Mouse (Mus musculus): ENCODE measurements around the gene Ces2g. TPM values are rescaled to one million over a fixed set of nuclear protein-coding genes. Genes with fewer than 3 reads are reported as not detected.

Ces2g gene
- polyA plus RNA-seq (2014; fragmentation: Nextera tagmentation; extraction: Ambion mirVana): 0.07 TPM in 1 of 2 replicates, not detected in the other

DNA sequence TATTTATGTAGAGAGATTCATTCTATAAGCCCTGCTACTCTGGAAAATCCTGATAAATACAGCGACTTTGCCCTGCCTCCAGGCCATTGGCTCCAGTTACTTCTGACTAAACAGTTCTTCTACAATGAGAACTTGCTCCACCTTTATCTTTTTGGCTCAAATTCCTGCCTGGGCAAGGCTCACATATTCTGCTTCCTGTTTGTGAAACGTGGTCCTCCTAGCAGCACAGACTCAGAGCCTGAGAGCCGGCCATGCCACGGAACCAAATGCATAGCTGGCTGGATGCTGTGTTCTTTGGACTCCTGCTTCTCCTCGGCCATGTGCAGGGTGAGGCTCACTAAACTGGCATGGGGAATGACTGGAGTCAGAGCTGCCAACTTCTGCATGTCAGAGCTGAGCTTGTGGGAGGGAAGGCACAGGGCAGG lies at the start of gene Ces2g:
Gene Ces2g (plus strand): TSS at position 182 of the 425 bp plus-strand sequence.
- no peak within 1 kb of the TSS for H3K27ac ChIP-seq (ENCODE audit: low read depth, low read length)
- no peak within 1 kb of the TSS for H3K9ac ChIP-seq (ENCODE audit: low read depth, low read length)
- H3K4me3 ChIP-seq (ENCODE audit: low read length): no peak within 1 kb of the TSS
- no peaks in the 10 kb centered on the region for H3K27me3 ChIP-seq (ENCODE audit: control insufficient read depth, insufficient read depth, low read length)
- no peaks in the 10 kb centered on the region for H3K9me3 ChIP-seq (ENCODE audit: control insufficient read depth, low read length)
- WGBS: 70% methylated on average over 5 of the region's 5 CpGs
- ATAC-seq (ENCODE audit: low FRiP score, low TSS enrichment): no peak
- H3K4me1 ChIP-seq (ENCODE audit: control insufficient read depth, insufficient read depth, low read length): no peaks in the 10 kb centered on the region
- no peak within 1 kb of the TSS for H3K4me2 ChIP-seq (replicated peaks; ENCODE audit: low read depth, low read length)
- no peaks in the 10 kb centered on the region for H3K36me3 ChIP-seq (ENCODE audit: control insufficient read depth, insufficient read depth, low read length)

GRCm38 (mm10) chr8:104925972-104926596 lies 35.4 kb upstream of the Ces2g start, which contains the start of gene Ces2e:
Ces2e (plus strand) TSS chr8:104926260.
- no peaks in the 10 kb centered on the region for H3K36me3 ChIP-seq (ENCODE audit: control insufficient read depth, insufficient read depth, low read length)
- H3K9ac ChIP-seq (ENCODE audit: low read depth, low read length): no peak within 1 kb of the TSS
- H3K4me3 ChIP-seq (ENCODE audit: low read length): no peak within 1 kb of the TSS
- H3K4me2 ChIP-seq (replicated peaks; ENCODE audit: low read depth, low read length): no peak within 1 kb of the TSS
- no peak within 1 kb of the TSS for H3K27ac ChIP-seq (ENCODE audit: low read depth, low read length)
- 63% methylated on average over 5 of the region's 5 CpGs for WGBS
- no peaks in the 10 kb centered on the region for H3K27me3 ChIP-seq (ENCODE audit: control insufficient read depth, insufficient read depth, low read length)
- no peak for ATAC-seq (ENCODE audit: low FRiP score, low TSS enrichment)
- H3K4me1 ChIP-seq (ENCODE audit: control insufficient read depth, insufficient read depth, low read length): no peaks in the 10 kb centered on the region
- H3K9me3 ChIP-seq (ENCODE audit: control insufficient read depth, low read length): no peaks in the 10 kb centered on the region

DNA sequence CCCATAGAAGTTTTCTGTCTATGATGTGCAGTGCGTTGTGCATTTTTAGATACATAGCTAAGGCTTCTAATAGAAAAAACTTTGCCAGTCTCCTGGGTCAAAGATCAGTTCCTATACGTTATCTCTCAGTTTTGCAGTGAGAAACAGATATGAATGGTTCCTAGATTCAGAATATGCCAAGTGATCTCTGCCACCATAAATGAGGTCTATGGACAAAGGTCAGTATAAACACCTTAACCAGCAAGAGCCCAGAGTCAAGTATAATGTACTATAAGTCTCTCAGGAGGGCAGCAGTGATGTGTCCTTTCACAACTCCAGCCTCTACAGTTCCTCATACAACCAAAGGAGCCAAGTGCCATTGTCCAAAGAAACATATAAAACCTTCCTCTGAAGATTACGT lies 34.2 kb upstream of the Ces2g start:
- no peak overlapping the region for H3K4me2 ChIP-seq (replicated peaks; ENCODE audit: low read depth, low read length)
- H3K36me3 ChIP-seq (ENCODE audit: control insufficient read depth, insufficient read depth, low read length): no peaks in the 10 kb centered on the region
- ATAC-seq (ENCODE audit: low FRiP score, low TSS enrichment): no peak
- 89% methylated on average over 3 of the region's 3 CpGs for WGBS
- H3K9me3 ChIP-seq (ENCODE audit: control insufficient read depth, low read length): no peaks in the 10 kb centered on the region
- no peaks in the 10 kb centered on the region for H3K27me3 ChIP-seq (ENCODE audit: control insufficient read depth, insufficient read depth, low read length)
- no peak overlapping the region for H3K9ac ChIP-seq (ENCODE audit: low read depth, low read length)
- H3K4me1 ChIP-seq (ENCODE audit: control insufficient read depth, insufficient read depth, low read length): no peaks in the 10 kb centered on the region
- no peak overlapping the region for H3K4me3 ChIP-seq (ENCODE audit: low read length)
- H3K27ac ChIP-seq (ENCODE audit: low read depth, low read length): no peak overlapping the region

GRCm38 (mm10) chr8:104944665-104945064 lies 16.9 kb upstream of the Ces2g start:
- no peak overlapping the region for H3K4me3 ChIP-seq (ENCODE audit: low read length)

GRCm38 (mm10) chr8:104947056-104947455 lies 14.5 kb upstream of the Ces2g start, which contains the start of gene Ces2f:
Ces2f (plus strand) TSS chr8:104947356.
- no peak for ATAC-seq (ENCODE audit: low FRiP score, low TSS enrichment)
- Histone ChIP-seq H3K27me3 (ENCODE audit: control insufficient read depth, insufficient read depth, low read length) (no peaks in the 10 kb centered on the region), H3K27ac (ENCODE audit: low read depth, low read length) (no peak within 1 kb of the TSS), H3K9me3 (ENCODE audit: control insufficient read depth, low read length) (no peaks in the 10 kb centered on the region), H3K4me2 (replicated peaks; ENCODE audit: low read depth, low read length) (no peak within 1 kb of the TSS), H3K9ac (ENCODE audit: low read depth, low read length) (no peak within 1 kb of the TSS), H3K4me1 (ENCODE audit: control insufficient read depth, insufficient read depth, low read length) (no peaks in the 10 kb centered on the region), H3K36me3 (ENCODE audit: control insufficient read depth, insufficient read depth, low read length) (no peaks in the 10 kb centered on the region), H3K4me3 (ENCODE audit: low read length) (no peak within 1 kb of the TSS)
- 77% methylated on average over 4 of the region's 4 CpGs for WGBS

More at GRCm38 (mm10) chr8:104944665-104945064, 16.9 kb upstream of the Ces2g start:
- no peaks in the 10 kb centered on the region for H3K36me3 ChIP-seq (ENCODE audit: control insufficient read depth, insufficient read depth, low read length)
- no peak overlapping the region for H3K4me2 ChIP-seq (replicated peaks; ENCODE audit: low read depth, low read length)
- no peaks in the 10 kb centered on the region for H3K4me1 ChIP-seq (ENCODE audit: control insufficient read depth, insufficient read depth, low read length)
- WGBS: 81% methylated on average over 2 of the region's 2 CpGs
- no peak overlapping the region for H3K9ac ChIP-seq (ENCODE audit: low read depth, low read length)
- H3K27me3 ChIP-seq (ENCODE audit: control insufficient read depth, insufficient read depth, low read length): no peaks in the 10 kb centered on the region
- no peaks in the 10 kb centered on the region for H3K9me3 ChIP-seq (ENCODE audit: control insufficient read depth, low read length)
- no peak overlapping the region for H3K27ac ChIP-seq (ENCODE audit: low read depth, low read length)
- ATAC-seq (ENCODE audit: low FRiP score, low TSS enrichment): no peak

- H3K27ac ChIP-seq (ENCODE audit: low read depth, low read length): no peak overlapping the region
These were observed 12.5 kb upstream of the Ces2g start for GRCm38 (mm10) chr8:104949031-104949430.

DNA sequence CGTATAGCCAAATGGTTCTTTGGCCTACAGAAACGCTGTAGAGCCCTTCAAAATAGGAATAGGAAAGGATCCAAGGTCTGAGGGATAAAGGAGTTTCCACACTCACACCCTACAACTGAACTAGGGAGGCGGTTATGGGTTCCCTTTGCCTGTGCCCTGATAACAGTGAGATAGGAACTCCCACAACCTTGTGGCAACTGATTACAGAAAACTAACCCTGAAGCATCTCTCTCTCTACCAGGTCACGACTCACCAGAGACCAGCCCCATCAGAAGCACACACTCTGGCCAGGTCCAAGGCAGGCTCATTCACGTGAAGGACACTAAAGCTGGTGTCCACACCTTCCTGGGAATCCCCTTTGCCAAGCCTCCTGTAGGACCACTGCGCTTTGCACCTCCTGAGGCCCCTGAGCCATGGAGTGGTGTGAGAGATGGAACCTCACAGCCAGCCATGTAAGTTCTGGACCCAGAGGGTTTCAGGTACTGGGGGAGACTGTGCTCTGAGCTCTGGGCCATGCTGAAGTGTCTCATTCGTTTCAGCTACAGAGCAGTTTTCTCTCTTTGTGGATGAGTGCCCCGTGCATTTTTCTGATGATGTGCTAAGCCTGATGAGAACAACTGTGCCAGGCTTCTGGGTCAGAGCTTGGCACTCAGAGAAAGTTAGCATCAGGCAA lies 847 bp downstream of the Ces2g start:
- H3K9ac ChIP-seq (ENCODE audit: low read depth, low read length): no peak overlapping the region
- H3K9me3 ChIP-seq (ENCODE audit: control insufficient read depth, low read length): no peaks in the 10 kb centered on the region
- no peak overlapping the region for H3K4me3 ChIP-seq (ENCODE audit: low read length)
- H3K36me3 ChIP-seq (ENCODE audit: control insufficient read depth, insufficient read depth, low read length): no peaks in the 10 kb centered on the region
- H3K4me2 ChIP-seq (replicated peaks; ENCODE audit: low read depth, low read length): no peak overlapping the region
- H3K27ac ChIP-seq (ENCODE audit: low read depth, low read length): no peak overlapping the region
- H3K4me1 ChIP-seq (ENCODE audit: control insufficient read depth, insufficient read depth, low read length): no peaks in the 10 kb centered on the region
- ATAC-seq (ENCODE audit: low FRiP score, low TSS enrichment): no peak
- no peaks in the 10 kb centered on the region for H3K27me3 ChIP-seq (ENCODE audit: control insufficient read depth, insufficient read depth, low read length)
- WGBS: 80% methylated on average over 8 of the region's 8 CpGs

More at GRCm38 (mm10) chr8:104949031-104949430, 12.5 kb upstream of the Ces2g start:
- no peaks in the 10 kb centered on the region for H3K4me1 ChIP-seq (ENCODE audit: control insufficient read depth, insufficient read depth, low read length)
- no peaks in the 10 kb centered on the region for H3K27me3 ChIP-seq (ENCODE audit: control insufficient read depth, insufficient read depth, low read length)
- no peak for ATAC-seq (ENCODE audit: low FRiP score, low TSS enrichment)
- H3K9me3 ChIP-seq (ENCODE audit: control insufficient read depth, low read length): no peaks in the 10 kb centered on the region
- no peak overlapping the region for H3K4me3 ChIP-seq (ENCODE audit: low read length)
- no peaks in the 10 kb centered on the region for H3K36me3 ChIP-seq (ENCODE audit: control insufficient read depth, insufficient read depth, low read length)
- H3K4me2 ChIP-seq (replicated peaks; ENCODE audit: low read depth, low read length): no peak overlapping the region
- WGBS: 62% methylated on average over 5 of the region's 5 CpGs
- H3K9ac ChIP-seq (ENCODE audit: low read depth, low read length): no peak overlapping the region

DNA sequence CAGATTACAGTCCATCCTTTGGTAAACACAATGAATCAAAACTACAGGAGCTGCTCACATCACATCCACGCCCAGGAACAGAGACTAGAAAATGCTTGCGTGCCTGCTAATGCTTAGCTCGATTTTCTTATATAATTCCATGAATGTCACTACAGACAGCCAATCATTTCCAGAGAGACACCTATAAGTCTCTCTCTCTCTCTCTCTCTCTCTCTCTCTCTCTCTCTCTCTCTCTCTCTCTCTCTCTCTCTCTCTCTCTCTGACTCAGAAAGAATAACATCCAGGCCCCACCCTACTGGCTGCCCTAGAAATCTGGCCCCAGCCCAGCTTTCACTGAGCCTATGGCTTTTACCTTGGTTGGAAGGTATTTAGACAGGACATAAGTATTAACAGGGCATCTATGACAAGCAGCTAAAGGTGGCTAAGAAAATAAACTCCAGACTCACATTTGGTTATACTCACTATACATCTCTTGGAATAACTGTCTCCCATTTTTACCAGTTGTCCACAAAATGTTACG lies 1.9 kb downstream of the Ces2g start:
- Histone ChIP-seq H3K4me1 (ENCODE audit: control insufficient read depth, insufficient read depth, low read length) (no peaks in the 10 kb centered on the region), H3K27me3 (ENCODE audit: control insufficient read depth, insufficient read depth, low read length) (no peaks in the 10 kb centered on the region), H3K27ac (ENCODE audit: low read depth, low read length) (no peak overlapping the region), H3K9ac (ENCODE audit: low read depth, low read length) (no peak overlapping the region), H3K4me2 (replicated peaks; ENCODE audit: low read depth, low read length) (no peak overlapping the region), H3K4me3 (ENCODE audit: low read length) (no peak overlapping the region), H3K9me3 (ENCODE audit: control insufficient read depth, low read length) (no peaks in the 10 kb centered on the region), H3K36me3 (ENCODE audit: control insufficient read depth, insufficient read depth, low read length) (no peaks in the 10 kb centered on the region)
- 84% methylated on average over 4 of the region's 4 CpGs for WGBS
- no peak for ATAC-seq (ENCODE audit: low FRiP score, low TSS enrichment)

DNA sequence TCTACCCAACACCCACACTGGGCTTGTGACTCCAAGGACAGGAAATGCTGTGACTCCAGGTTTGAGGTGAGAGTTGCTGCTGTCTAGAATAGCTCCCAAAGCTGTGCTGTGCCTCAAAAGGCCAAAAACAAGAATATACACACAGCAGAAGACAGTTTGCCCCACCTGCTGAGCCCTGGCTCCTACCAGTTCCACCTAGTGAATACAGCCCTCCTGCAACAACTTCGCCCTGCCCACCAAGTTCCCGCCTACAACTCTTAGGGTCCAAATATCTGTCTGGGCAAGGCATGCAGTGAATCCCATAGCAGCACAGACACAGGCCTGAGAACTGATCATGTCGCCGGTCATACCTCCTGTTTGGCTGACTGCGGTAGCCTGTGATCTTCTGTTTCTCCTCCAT lies 22.6 kb downstream of the Ces2g start:
- WGBS: 90% methylated on average over 5 of the region's 5 CpGs
- Histone ChIP-seq H3K27ac (ENCODE audit: low read depth, low read length) (no peak overlapping the region), H3K36me3 (ENCODE audit: control insufficient read depth, insufficient read depth, low read length) (no peaks in the 10 kb centered on the region), H3K4me3 (ENCODE audit: low read length) (no peak overlapping the region), H3K27me3 (ENCODE audit: control insufficient read depth, insufficient read depth, low read length) (no peaks in the 10 kb centered on the region), H3K4me1 (ENCODE audit: control insufficient read depth, insufficient read depth, low read length) (no peaks in the 10 kb centered on the region), H3K9ac (ENCODE audit: low read depth, low read length) (no peak overlapping the region), H3K4me2 (replicated peaks; ENCODE audit: low read depth, low read length) (no peak overlapping the region), H3K9me3 (ENCODE audit: control insufficient read depth, low read length) (peaks cover 6% of the 10 kb centered on the region)
- ATAC-seq (ENCODE audit: low FRiP score, low TSS enrichment): no peak

Data from kidney, embryonic 14.5 days (tissue).